Mouse (Mus musculus) ES-Bruce4 (cell line): ENCODE measurements at regions not wholly inside any gene's neighbourhood (a gene's known extent, or its start where the extent isn't known, plus 50 kb on each side); places are given as distances from the start of the nearest gene placed in this dataset.

Experiments
- CTCF ChIP-seq: IDR thresholded peaks from one replicate; pipeline ENCODE4 v1.8.1; 2011; ENCODE audit warnings: low read depth, low read length
- POLR2A ChIP-seq: IDR thresholded peaks from one replicate; pipeline ENCODE4 v1.8.1; 2011; ENCODE audit warnings: low read length; ENCODE audit not compliant: insufficient read depth

DNA sequence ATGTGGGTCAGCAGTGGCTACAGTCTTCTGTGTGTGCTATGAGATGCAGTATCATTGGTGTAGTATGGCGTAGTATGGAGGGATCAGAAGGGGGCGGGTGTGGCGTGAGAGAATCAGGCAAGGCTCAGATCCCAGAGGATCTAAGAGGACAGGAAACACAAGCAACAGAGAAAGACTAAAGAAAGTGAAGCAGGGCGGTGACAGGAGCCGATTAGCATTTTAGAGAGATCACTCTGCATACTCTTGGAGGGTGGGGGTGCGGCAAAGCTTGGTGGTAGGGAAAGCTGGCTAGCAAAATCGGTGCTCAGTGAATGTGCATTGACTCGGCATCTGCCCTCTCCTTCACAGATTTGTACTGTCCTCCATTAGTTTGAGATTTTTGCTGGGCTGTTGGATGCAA, 93.1 kb upstream of the Mphosph6 start:
- TF ChIP-seq CTCF (no peak), POLR2A (no peak)
